Mouse (Mus musculus): ENCODE measurements at regions not wholly inside any gene's neighbourhood (a gene's known extent, or its start where the extent isn't known, plus 50 kb on each side); places are given as distances from the start of the nearest gene placed in this dataset.

- DNase-seq (ENCODE audit: low spot score in 2 of 2): no peak
These were observed 105.6 kb downstream of the Rassf10 start for GRCm38 (mm10) chr7:113059211-113059966.

GRCm38 (mm10) chr7:113059967-113060284, 106.2 kb downstream of the Rassf10 start:
- no peak for DNase-seq (ENCODE audit: low spot score in 2 of 2)

GRCm38 (mm10) chr7:113060991-113061390, 107.2 kb downstream of the Rassf10 start:
- no peak for DNase-seq (ENCODE audit: low spot score in 2 of 2)

- DNase-seq (ENCODE audit: low spot score in 2 of 2): no peak
These were observed 112.8 kb downstream of the Rassf10 start for GRCm38 (mm10) chr7:113066536-113066935.

- no peak for DNase-seq (ENCODE audit: low spot score in 2 of 2)
These were observed 114.5 kb downstream of the Rassf10 start for GRCm38 (mm10) chr7:113068296-113068695.

GRCm38 (mm10) chr7:113069336-113069924, 115.7 kb downstream of the Rassf10 start:
- no peak for DNase-seq (ENCODE audit: low spot score in 2 of 2)

- DNase-seq (ENCODE audit: low spot score in 2 of 2): no peak
These were observed 117.7 kb downstream of the Rassf10 start for GRCm38 (mm10) chr7:113071418-113071817.

- DNase-seq (ENCODE audit: low spot score in 2 of 2): no peak
These were observed 120.0 kb downstream of the Rassf10 start for GRCm38 (mm10) chr7:113073781-113074180.

GRCm38 (mm10) chr7:113075371-113075770, 121.6 kb downstream of the Rassf10 start:
- no peak for DNase-seq (ENCODE audit: low spot score in 2 of 2)

- DNase-seq (ENCODE audit: low spot score in 2 of 2): no peak
These were observed 122.5 kb downstream of the Rassf10 start for GRCm38 (mm10) chr7:113076243-113076642.

GRCm38 (mm10) chr7:113081120-113081519, 126.1 kb upstream of the Arntl start:
- no peak for DNase-seq (ENCODE audit: low spot score in 2 of 2)

GRCm38 (mm10) chr7:113084930-113085625, 122.2 kb upstream of the Arntl start:
- no peak for DNase-seq (ENCODE audit: low spot score in 2 of 2)

- DNase-seq (ENCODE audit: low spot score in 2 of 2): no peak
These were observed 121.1 kb upstream of the Arntl start for GRCm38 (mm10) chr7:113086158-113086557.

GRCm38 (mm10) chr7:113087646-113088045, 119.6 kb upstream of the Arntl start:
- DNase-seq (ENCODE audit: low spot score in 2 of 2): no peak

GRCm38 (mm10) chr7:113089044-113089443, 118.2 kb upstream of the Arntl start:
- DNase-seq (ENCODE audit: low spot score in 2 of 2): no peak

GRCm38 (mm10) chr7:113093931-113094330, 113.3 kb upstream of the Arntl start:
- no peak for DNase-seq (ENCODE audit: low spot score in 2 of 2)

GRCm38 (mm10) chr7:113095092-113095491, 112.2 kb upstream of the Arntl start:
- DNase-seq (ENCODE audit: low spot score in 2 of 2): no peak

GRCm38 (mm10) chr7:113104265-113104664, 103.0 kb upstream of the Arntl start:
- DNase-seq (ENCODE audit: low spot score in 2 of 2): no peak

- DNase-seq (ENCODE audit: low spot score in 2 of 2): no peak
These were observed 101.9 kb upstream of the Arntl start for GRCm38 (mm10) chr7:113105359-113105758.

- no peak for DNase-seq (ENCODE audit: low spot score in 2 of 2)
These were observed 100.5 kb upstream of the Arntl start for GRCm38 (mm10) chr7:113106731-113107130.

GRCm38 (mm10) chr7:113107965-113108364, 99.3 kb upstream of the Arntl start:
- no peak for DNase-seq (ENCODE audit: low spot score in 2 of 2)

- no peak for DNase-seq (ENCODE audit: low spot score in 2 of 2)
These were observed 98.7 kb upstream of the Arntl start for GRCm38 (mm10) chr7:113108442-113109000.
